Mouse (Mus musculus): ENCODE measurements around the gene Cacna2d1. TPM values are rescaled to one million over a fixed set of nuclear protein-coding genes. Genes with fewer than 3 reads are reported as not detected.
A peak's percentile ranks its signal among the peaks of the same experiment; 100 is the strongest.

Cacna2d1 gene
- polyA plus RNA-seq, 1 experiment from 2014 or later = 13.1 TPM

GRCm38 (mm10) chr5:15935234-15935728 is 790 bp downstream of the Cacna2d1 start:
- ATAC-seq (ENCODE audit: insufficient read depth, low FRiP score) = no peak
- Histone ChIP-seq H3K4me2 (ENCODE audit: low read depth, low read length) (peak overlapping the region; percentile 83), H3K9me3 (replicated peaks; ENCODE audit: control insufficient read depth, low read length) (no peaks in the 10 kb centered on the region), H3K4me1 (ENCODE audit: control insufficient read depth, insufficient read depth, low read length) (no peaks in the 10 kb centered on the region), H3K4me3 (replicated peaks; ENCODE audit: low read length) (peak overlapping the region; percentile 53), H3K27me3 (ENCODE audit: control insufficient read depth, insufficient read depth, low read length) (0 out of 2 replicates have a peak, but pooled peaks cover 2% of the 10 kb centered on the region), H3K27ac (ENCODE audit: low read length) (peak overlapping the region; percentile 47; the same call in 1 of the 2 replicates), H3K36me3 (ENCODE audit: control insufficient read depth, insufficient read depth, low read length) (no peaks in the 10 kb centered on the region), H3K9ac (ENCODE audit: low read length) (peak overlapping the region; percentile 70)
- WGBS = 2% methylated on average over 27 of the region's 27 CpGs

- Histone ChIP-seq H3K9me3 (replicated peaks; ENCODE audit: control insufficient read depth, low read length) (no peaks in the 10 kb centered on the region), H3K4me3 (replicated peaks; ENCODE audit: low read length) (peak overlapping the region; percentile 53), H3K9ac (ENCODE audit: low read length) (0 out of 2 replicates have a peak overlapping the region, but pooled peaks have one; percentile 39), H3K27ac (ENCODE audit: low read length) (no peak overlapping the region), H3K27me3 (ENCODE audit: control insufficient read depth, insufficient read depth, low read length) (0 out of 2 replicates have a peak, but pooled peaks cover 2% of the 10 kb centered on the region), H3K4me2 (ENCODE audit: low read depth, low read length) (peak overlapping the region; percentile 83), H3K4me1 (ENCODE audit: control insufficient read depth, insufficient read depth, low read length) (no peaks in the 10 kb centered on the region), H3K36me3 (ENCODE audit: control insufficient read depth, insufficient read depth, low read length) (no peaks in the 10 kb centered on the region)
- WGBS = 40% methylated on average over 14 of the region's 14 CpGs
- no peak for ATAC-seq (ENCODE audit: insufficient read depth, low FRiP score)
Observed at GRCm38 (mm10) chr5:15935831-15936710, 1.6 kb downstream of the Cacna2d1 start.

- ATAC-seq (ENCODE audit: insufficient read depth, low FRiP score) = no peak
- Histone ChIP-seq H3K9ac (ENCODE audit: low read length) (no peak overlapping the region), H3K9me3 (replicated peaks; ENCODE audit: control insufficient read depth, low read length) (no peaks in the 10 kb centered on the region), H3K27ac (ENCODE audit: low read length) (no peak overlapping the region), H3K36me3 (ENCODE audit: control insufficient read depth, insufficient read depth, low read length) (no peaks in the 10 kb centered on the region), H3K4me3 (replicated peaks; ENCODE audit: low read length) (no peak overlapping the region), H3K4me2 (ENCODE audit: low read depth, low read length) (no peak overlapping the region), H3K4me1 (ENCODE audit: control insufficient read depth, insufficient read depth, low read length) (no peaks in the 10 kb centered on the region), H3K27me3 (ENCODE audit: control insufficient read depth, insufficient read depth, low read length) (no peaks in the 10 kb centered on the region)
- 54% methylated on average over 6 of the region's 6 CpGs for WGBS
Observed at GRCm38 (mm10) chr5:15941191-15941725, 6.8 kb downstream of the Cacna2d1 start.

GRCm38 (mm10) chr5:15942051-15942450 is 7.6 kb downstream of the Cacna2d1 start:
- Histone ChIP-seq H3K27me3 (ENCODE audit: control insufficient read depth, insufficient read depth, low read length) (no peaks in the 10 kb centered on the region), H3K4me3 (replicated peaks; ENCODE audit: low read length) (no peak overlapping the region), H3K9me3 (replicated peaks; ENCODE audit: control insufficient read depth, low read length) (no peaks in the 10 kb centered on the region), H3K27ac (ENCODE audit: low read length) (no peak overlapping the region), H3K36me3 (ENCODE audit: control insufficient read depth, insufficient read depth, low read length) (no peaks in the 10 kb centered on the region), H3K4me1 (ENCODE audit: control insufficient read depth, insufficient read depth, low read length) (no peaks in the 10 kb centered on the region), H3K4me2 (ENCODE audit: low read depth, low read length) (no peak overlapping the region), H3K9ac (ENCODE audit: low read length) (no peak overlapping the region)
- no peak for ATAC-seq (ENCODE audit: insufficient read depth, low FRiP score)
- 71% methylated on average over 4 of the region's 4 CpGs for WGBS

GRCm38 (mm10) chr5:15948290-15949037 is 14.0 kb downstream of the Cacna2d1 start:
- Histone ChIP-seq H3K4me1 (ENCODE audit: control insufficient read depth, insufficient read depth, low read length) (no peaks in the 10 kb centered on the region), H3K9ac (ENCODE audit: low read length) (no peak overlapping the region), H3K36me3 (ENCODE audit: control insufficient read depth, insufficient read depth, low read length) (no peaks in the 10 kb centered on the region), H3K27ac (ENCODE audit: low read length) (no peak overlapping the region), H3K27me3 (ENCODE audit: control insufficient read depth, insufficient read depth, low read length) (no peaks in the 10 kb centered on the region), H3K9me3 (replicated peaks; ENCODE audit: control insufficient read depth, low read length) (no peaks in the 10 kb centered on the region), H3K4me2 (ENCODE audit: low read depth, low read length) (no peak overlapping the region), H3K4me3 (replicated peaks; ENCODE audit: low read length) (no peak overlapping the region)
- WGBS = 91% methylated on average over 6 of the region's 6 CpGs
- no peak for ATAC-seq (ENCODE audit: insufficient read depth, low FRiP score)

GRCm38 (mm10) chr5:15959760-15960159 is 25.3 kb downstream of the Cacna2d1 start:
- WGBS = 68% methylated on average over 1 of the region's 1 CpGs
- H3K4me3 ChIP-seq (replicated peaks; ENCODE audit: low read length) = no peak overlapping the region
- no peaks in the 10 kb centered on the region for H3K4me1 ChIP-seq (ENCODE audit: control insufficient read depth, insufficient read depth, low read length)
- H3K9me3 ChIP-seq (replicated peaks; ENCODE audit: control insufficient read depth, low read length) = no peaks in the 10 kb centered on the region
- no peaks in the 10 kb centered on the region for H3K36me3 ChIP-seq (ENCODE audit: control insufficient read depth, insufficient read depth, low read length)
- no peak overlapping the region for H3K4me2 ChIP-seq (ENCODE audit: low read depth, low read length)
- no peak overlapping the region for H3K27ac ChIP-seq (ENCODE audit: low read length)
- ATAC-seq (ENCODE audit: insufficient read depth, low FRiP score) = no peak
- H3K27me3 ChIP-seq (ENCODE audit: control insufficient read depth, insufficient read depth, low read length) = no peaks in the 10 kb centered on the region
- no peak overlapping the region for H3K9ac ChIP-seq (ENCODE audit: low read length)

GRCm38 (mm10) chr5:15961866-15962265 is 27.4 kb downstream of the Cacna2d1 start:
- H3K27ac ChIP-seq (ENCODE audit: low read length) = no peak overlapping the region
- ATAC-seq (ENCODE audit: insufficient read depth, low FRiP score) = no peak
- no peak overlapping the region for H3K4me3 ChIP-seq (replicated peaks; ENCODE audit: low read length)
- H3K36me3 ChIP-seq (ENCODE audit: control insufficient read depth, insufficient read depth, low read length) = no peaks in the 10 kb centered on the region
- no peaks in the 10 kb centered on the region for H3K27me3 ChIP-seq (ENCODE audit: control insufficient read depth, insufficient read depth, low read length)
- no peaks in the 10 kb centered on the region for H3K4me1 ChIP-seq (ENCODE audit: control insufficient read depth, insufficient read depth, low read length)
- H3K9ac ChIP-seq (ENCODE audit: low read length) = no peak overlapping the region
- no peak overlapping the region for H3K4me2 ChIP-seq (ENCODE audit: low read depth, low read length)
- no peaks in the 10 kb centered on the region for H3K9me3 ChIP-seq (replicated peaks; ENCODE audit: control insufficient read depth, low read length)
- 46% methylated on average over 2 of the region's 2 CpGs for WGBS

GRCm38 (mm10) chr5:15966888-15967287 is 32.4 kb downstream of the Cacna2d1 start:
- H3K4me3 ChIP-seq (replicated peaks; ENCODE audit: low read length) = no peak overlapping the region
- no peak overlapping the region for H3K9ac ChIP-seq (ENCODE audit: low read length)
- H3K4me2 ChIP-seq (ENCODE audit: low read depth, low read length) = no peak overlapping the region
- H3K27me3 ChIP-seq (ENCODE audit: control insufficient read depth, insufficient read depth, low read length) = no peaks in the 10 kb centered on the region
- no peaks in the 10 kb centered on the region for H3K36me3 ChIP-seq (ENCODE audit: control insufficient read depth, insufficient read depth, low read length)
- no peaks in the 10 kb centered on the region for H3K9me3 ChIP-seq (replicated peaks; ENCODE audit: control insufficient read depth, low read length)
- no peak for ATAC-seq (ENCODE audit: insufficient read depth, low FRiP score)
- no peak overlapping the region for H3K27ac ChIP-seq (ENCODE audit: low read length)
- no peaks in the 10 kb centered on the region for H3K4me1 ChIP-seq (ENCODE audit: control insufficient read depth, insufficient read depth, low read length)

- WGBS = 81% methylated on average over 4 of the region's 4 CpGs
- ATAC-seq (ENCODE audit: insufficient read depth, low FRiP score) = no peak
- H3K9ac ChIP-seq (ENCODE audit: low read length) = no peak overlapping the region
- no peak overlapping the region for H3K4me2 ChIP-seq (ENCODE audit: low read depth, low read length)
- no peak overlapping the region for H3K27ac ChIP-seq (ENCODE audit: low read length)
- no peaks in the 10 kb centered on the region for H3K27me3 ChIP-seq (ENCODE audit: control insufficient read depth, insufficient read depth, low read length)
- no peaks in the 10 kb centered on the region for H3K36me3 ChIP-seq (ENCODE audit: control insufficient read depth, insufficient read depth, low read length)
- no peak overlapping the region for H3K4me3 ChIP-seq (replicated peaks; ENCODE audit: low read length)
- H3K4me1 ChIP-seq (ENCODE audit: control insufficient read depth, insufficient read depth, low read length) = no peaks in the 10 kb centered on the region
- H3K9me3 ChIP-seq (replicated peaks; ENCODE audit: control insufficient read depth, low read length) = no peaks in the 10 kb centered on the region
Observed at GRCm38 (mm10) chr5:15971821-15972220, 37.3 kb downstream of the Cacna2d1 start.
